8 mouse cellular contexts compared by ENCODE assay signal in genomic region chr7:17025896-17026622, GRCm38 (mm10). TPM values are rescaled to one million over a fixed set of nuclear protein-coding genes. Genes with fewer than 3 reads are reported as not detected.
A peak's percentile ranks its signal among the peaks of the same experiment; 100 is the strongest.
DNase-seq lines count a peak whose midpoint lies in the region; ATAC-seq and TF ChIP-seq lines count a peak whose summit lies in the region.

No protein-coding gene starts in this region.

- H3K4me2 ChIP-seq in heart, embryonic 12.5 days: peak overlapping the region; percentile 86
- H3K4me2 ChIP-seq in forebrain, embryonic 16.5 days (ENCODE audit: low read length): peak overlapping the region; percentile 92
- H3K4me2 ChIP-seq in liver, postnatal 0 days (ENCODE audit: low read depth, low read length): peak overlapping the region; percentile 84

- H3K27me3 ChIP-seq in heart, embryonic 12.5 days (replicated peaks): no peaks in the 10 kb centered on the region
- H3K27me3 ChIP-seq in ES-Bruce4 (ENCODE audit: control insufficient read depth, insufficient read depth, low read length, poor library complexity, severe bottlenecking): no peaks in the 10 kb centered on the region
- no peaks in the 10 kb centered on the region for H3K27me3 ChIP-seq in forebrain, embryonic 16.5 days (replicated peaks; ENCODE audit: control insufficient read depth, insufficient read depth, low read length)
- H3K27me3 ChIP-seq in liver, postnatal 0 days (ENCODE audit: insufficient read depth, low read length): no peaks in the 10 kb centered on the region

- peaks cover 49% of the 10 kb centered on the region for H3K4me1 ChIP-seq in heart, embryonic 12.5 days (replicated peaks)
- peaks cover 2% of the 10 kb centered on the region for H3K4me1 ChIP-seq in ES-Bruce4 (ENCODE audit: control insufficient read depth, insufficient read depth, low read length)
- H3K4me1 ChIP-seq in forebrain, embryonic 16.5 days (replicated peaks; ENCODE audit: control insufficient read depth, insufficient read depth, low read length): peaks cover 20% of the 10 kb centered on the region
- peaks cover 49% of the 10 kb centered on the region for H3K4me1 ChIP-seq in liver, postnatal 0 days (ENCODE audit: insufficient read depth)

- H3K4me3 ChIP-seq in heart, embryonic 12.5 days: peak overlapping the region; percentile 94
- peak overlapping the region; percentile 83 for H3K4me3 ChIP-seq in ES-Bruce4 (ENCODE audit: low read depth, low read length)
- H3K4me3 ChIP-seq in forebrain, embryonic 16.5 days (replicated peaks; ENCODE audit: low read length): no peak overlapping the region
- H3K4me3 ChIP-seq in liver, postnatal 0 days (ENCODE audit: low read depth, low read length): peak overlapping the region; percentile 92

- TF ChIP-seq CTCF in ES-Bruce4 (IDR thresholded peaks at IDR 0.05; ENCODE audit: low read depth, low read length): no peak
- TF ChIP-seq CTCF in liver, postnatal 0 days (IDR thresholded peaks at IDR 0.05; ENCODE audit: low read depth): no peak

- no peak for ATAC-seq in heart, embryonic 12.5 days (ENCODE audit: insufficient number of reproducible peaks, low FRiP score)
- ATAC-seq in forebrain, embryonic 16.5 days: no peak
- no peak for ATAC-seq in liver, postnatal 0 days

- no peak for TF ChIP-seq POLR2A in ES-Bruce4 (IDR thresholded peaks at IDR 0.05; ENCODE audit: insufficient read depth, low read length)

- H3K27ac ChIP-seq in heart, embryonic 12.5 days (ENCODE audit: poor library complexity, severe bottlenecking): no peak overlapping the region
- no peak overlapping the region for H3K27ac ChIP-seq in ES-Bruce4 (ENCODE audit: insufficient read depth, low read length)
- H3K27ac ChIP-seq in forebrain, embryonic 16.5 days (ENCODE audit: low read length): no peak overlapping the region
- H3K27ac ChIP-seq in liver, postnatal 0 days (ENCODE audit: low read depth): 0 out of 2 replicates have a peak overlapping the region, but pooled peaks have one; percentile 8

- peaks cover 22% of the 10 kb centered on the region for H3K36me3 ChIP-seq in heart, embryonic 12.5 days
- H3K36me3 ChIP-seq in ES-Bruce4 (ENCODE audit: control insufficient read depth, insufficient read depth, low read length, poor library complexity, severe bottlenecking): peaks cover 13% of the 10 kb centered on the region
- H3K36me3 ChIP-seq in forebrain, embryonic 16.5 days (ENCODE audit: control insufficient read depth, insufficient read depth): peaks cover 9% of the 10 kb centered on the region
- peaks cover 17% of the 10 kb centered on the region for H3K36me3 ChIP-seq in liver, postnatal 0 days (replicated peaks; ENCODE audit: insufficient read depth, low read length)

- WGBS in heart, embryonic 12.5 days: 49% methylated on average over 9 of the region's 9 CpGs
- WGBS in forebrain, embryonic 16.5 days: 86% methylated on average over 9 of the region's 9 CpGs
- 51% methylated on average over 9 of the region's 9 CpGs for WGBS in liver, postnatal 0 days (ENCODE audit: insufficient replicate concordance)

- TF ChIP-seq EP300 in ES-Bruce4 (IDR thresholded peaks at IDR 0.05; ENCODE audit: insufficient read depth, low read depth, low read length): no peak
- TF ChIP-seq EP300 in liver, postnatal 0 days (IDR thresholded peaks at IDR 0.05; ENCODE audit: low read depth): no peak

- no peaks in the 10 kb centered on the region for H3K9me3 ChIP-seq in heart, embryonic 12.5 days (replicated peaks)
- no peaks in the 10 kb centered on the region for H3K9me3 ChIP-seq in ES-Bruce4 (replicated peaks; ENCODE audit: control insufficient read depth, insufficient read depth, low read length, poor library complexity, severe bottlenecking)
- no peaks in the 10 kb centered on the region for H3K9me3 ChIP-seq in forebrain, embryonic 16.5 days (ENCODE audit: control insufficient read depth, low read length)
- no peaks in the 10 kb centered on the region for H3K9me3 ChIP-seq in liver, postnatal 0 days (ENCODE audit: low read length)

- H3K9ac ChIP-seq in heart, embryonic 12.5 days: peak overlapping the region; percentile 93; the same call in 1 of the 2 replicates
- H3K9ac ChIP-seq in ES-Bruce4 (ENCODE audit: low read depth, poor library complexity, severe bottlenecking): peak overlapping the region; percentile 78
- no peak overlapping the region for H3K9ac ChIP-seq in forebrain, embryonic 16.5 days (replicated peaks; ENCODE audit: low read depth, low read length)
- peak overlapping the region; percentile 85 for H3K9ac ChIP-seq in liver, postnatal 0 days (replicated peaks)

- DNase-seq in heart, postnatal 4 days: no peak
- DNase-seq in liver, postnatal 0 days: no peak
- no peak for DNase-seq in embryo, embryonic 11 days
- DNase-seq in gastrocnemius, postnatal 36 days: no peak
- DNase-seq in right cerebral cortex, postnatal 10 days (ENCODE audit: low spot score in 2 of 2): no peak

- intact Hi-C loops in gastrocnemius, postnatal 36 days (cut with DNase I): no loop called here

RNA-seq across cellular contexts. Expression of gene Ppp5c, which starts 1.7 kb away (rescaled TPM):
- 87.3 and 91.9 TPM in 2 replicates for polyA plus RNA-seq in heart, embryonic 12.5 days (2016; fragmentation: Nextera tagmentation; extraction: Ambion mirVana)
- total RNA-seq in heart, postnatal 4 days (2021): 100 to 1,000 TPM; 109 TPM
- polyA plus RNA-seq in ES-Bruce4 (2011; ENCODE audit: insufficient read depth, insufficient read length, low read depth, missing spikeins): 106 and 107 TPM in 2 replicates
- 115 and 121 TPM in 2 replicates for polyA plus RNA-seq in forebrain, embryonic 16.5 days (2015; fragmentation: Nextera tagmentation; extraction: Ambion mirVana)
- 26.9 and 32.1 TPM in 2 replicates for polyA plus RNA-seq in liver, postnatal 0 days (2015; fragmentation: Nextera tagmentation; extraction: Ambion mirVana)
- 10 to 100 TPM; 62.4 to 62.7 TPM for total RNA-seq in gastrocnemius, postnatal 36 days (2021)

RNA-seq across cellular contexts. Expression of gene Ccdc8, which starts 33.6 kb away (rescaled TPM):
- 19.6 and 29.4 TPM in 2 replicates for polyA plus RNA-seq in heart, embryonic 12.5 days (2016; fragmentation: Nextera tagmentation; extraction: Ambion mirVana)
- total RNA-seq in heart, postnatal 4 days (2021): 10 to 100 TPM; 22.0 to 24.5 TPM
- polyA plus RNA-seq in ES-Bruce4 (2011; ENCODE audit: insufficient read depth, insufficient read length, low read depth, missing spikeins): 4.2 and 4.4 TPM in 2 replicates
- 7.3 and 8.9 TPM in 2 replicates for polyA plus RNA-seq in forebrain, embryonic 16.5 days (2015; fragmentation: Nextera tagmentation; extraction: Ambion mirVana)
- polyA plus RNA-seq in liver, postnatal 0 days (2015; fragmentation: Nextera tagmentation; extraction: Ambion mirVana): 1.1 and 1.3 TPM in 2 replicates
- total RNA-seq in gastrocnemius, postnatal 36 days (2021): 1 to 10 TPM; 1.6 to 2.1 TPM

RNA-seq across cellular contexts. Expression of gene Hif3a, which starts 36.2 kb away (rescaled TPM):
- 36.8 and 38.2 TPM in 2 replicates for polyA plus RNA-seq in heart, embryonic 12.5 days (2016; fragmentation: Nextera tagmentation; extraction: Ambion mirVana)
- 1 to 10 TPM; 3.1 to 3.8 TPM for total RNA-seq in heart, postnatal 4 days (2021)
- 11.9 and 14.0 TPM in 2 replicates for polyA plus RNA-seq in ES-Bruce4 (2011; ENCODE audit: insufficient read depth, insufficient read length, low read depth, missing spikeins)
- polyA plus RNA-seq in forebrain, embryonic 16.5 days (2015; fragmentation: Nextera tagmentation; extraction: Ambion mirVana): 4.4 TPM in 2 replicates
- 2.6 and 3.9 TPM in 2 replicates for polyA plus RNA-seq in liver, postnatal 0 days (2015; fragmentation: Nextera tagmentation; extraction: Ambion mirVana)
- 1 to 10 TPM; 1.2 to 1.3 TPM for total RNA-seq in gastrocnemius, postnatal 36 days (2021)

RNA-seq across cellular contexts. Expression of gene Gm42372, which starts 43.2 kb away (rescaled TPM):
- polyA plus RNA-seq in heart, embryonic 12.5 days (2016; fragmentation: Nextera tagmentation; extraction: Ambion mirVana): 0.14 and 0.15 TPM in 2 replicates
- total RNA-seq in heart, postnatal 4 days (2021): under 1 TPM in 1 of 2 experiments, not detected in 1; 0.05 TPM
- 1.1 and 1.2 TPM in 2 replicates for polyA plus RNA-seq in ES-Bruce4 (2011; ENCODE audit: insufficient read depth, insufficient read length, low read depth, missing spikeins)
- polyA plus RNA-seq in forebrain, embryonic 16.5 days (2015; fragmentation: Nextera tagmentation; extraction: Ambion mirVana): 3.7 and 4.1 TPM in 2 replicates
- polyA plus RNA-seq in liver, postnatal 0 days (2015; fragmentation: Nextera tagmentation; extraction: Ambion mirVana): not detected in 2 replicates
- not detected for total RNA-seq in gastrocnemius, postnatal 36 days (2021)

RNA-seq across cellular contexts. Expression of gene Psg16, which starts 47.8 kb away (rescaled TPM):
- 0.06 and 0.14 TPM in 2 replicates for polyA plus RNA-seq in heart, embryonic 12.5 days (2016; fragmentation: Nextera tagmentation; extraction: Ambion mirVana)
- under 1 TPM; 0.10 to 0.20 TPM for total RNA-seq in heart, postnatal 4 days (2021)
- polyA plus RNA-seq in ES-Bruce4 (2011; ENCODE audit: insufficient read depth, insufficient read length, low read depth, missing spikeins): 0.29 and 3.3 TPM in 2 replicates
- 2.2 and 3.4 TPM in 2 replicates for polyA plus RNA-seq in forebrain, embryonic 16.5 days (2015; fragmentation: Nextera tagmentation; extraction: Ambion mirVana)
- 0.54 and 0.69 TPM in 2 replicates for polyA plus RNA-seq in liver, postnatal 0 days (2015; fragmentation: Nextera tagmentation; extraction: Ambion mirVana)
- total RNA-seq in gastrocnemius, postnatal 36 days (2021): under 1 TPM; 0.07 to 0.13 TPM
